Mouse (Mus musculus) naive thymus-derived CD4-positive, alpha-beta T cell, adult 2 months (primary cell): Measurements from ENCODE around the gene Mvb12b.

Source experiments
- DNase-seq: peaks from one replicate; pipeline ENCODE4 v3.0.0-alpha.2; 2011; ENCODE audit warnings: low read depth

The Mvb12b gene

GRCm38 (mm10) chr2:33853011-33853976, 34.5 kb downstream of the Mvb12b start:
- no peak for DNase-seq

GRCm38 (mm10) chr2:33847196-33847834, 40.4 kb downstream of the Mvb12b start:
- no peak for DNase-seq

- no peak for DNase-seq
Measured at GRCm38 (mm10) chr2:33846635-33847034, 41.1 kb downstream of the Mvb12b start.

- no peak for DNase-seq
Measured at GRCm38 (mm10) chr2:33843642-33844041, 44.1 kb downstream of the Mvb12b start.

- no peak for DNase-seq
Measured at GRCm38 (mm10) chr2:33842983-33843577, 44.7 kb downstream of the Mvb12b start.

- no peak for DNase-seq
Measured at GRCm38 (mm10) chr2:33841980-33842379, 45.8 kb downstream of the Mvb12b start.

- DNase-seq, result no peak
Measured at GRCm38 (mm10) chr2:33840483-33840882, 47.3 kb downstream of the Mvb12b start.

GRCm38 (mm10) chr2:33839252-33839651, 48.5 kb downstream of the Mvb12b start:
- no peak for DNase-seq

- DNase-seq, result no peak
Measured at GRCm38 (mm10) chr2:33837297-33837696, 50.4 kb downstream of the Mvb12b start.

- no peak for DNase-seq
Measured at GRCm38 (mm10) chr2:33836660-33837213, 51.0 kb downstream of the Mvb12b start.

GRCm38 (mm10) chr2:33835038-33835437, 52.7 kb downstream of the Mvb12b start:
- no peak for DNase-seq

GRCm38 (mm10) chr2:33833902-33834301, 53.8 kb downstream of the Mvb12b start:
- DNase-seq, result no peak

GRCm38 (mm10) chr2:33829870-33830269, 57.9 kb downstream of the Mvb12b start:
- DNase-seq, result no peak

GRCm38 (mm10) chr2:33826777-33827176, 61.0 kb downstream of the Mvb12b start:
- no peak for DNase-seq

- DNase-seq, result no peak
Measured at GRCm38 (mm10) chr2:33824935-33825514, 62.7 kb downstream of the Mvb12b start.

GRCm38 (mm10) chr2:33821677-33822607, 65.8 kb downstream of the Mvb12b start:
- peak; percentile 86 for DNase-seq

GRCm38 (mm10) chr2:33820450-33820849, 67.3 kb downstream of the Mvb12b start:
- DNase-seq, result no peak

GRCm38 (mm10) chr2:33820037-33820436, 67.7 kb downstream of the Mvb12b start:
- DNase-seq, result no peak

- no peak for DNase-seq
Measured at GRCm38 (mm10) chr2:33818385-33818784, 69.4 kb downstream of the Mvb12b start.

- DNase-seq, result no peak
Measured at GRCm38 (mm10) chr2:33817663-33818346, 69.9 kb downstream of the Mvb12b start.
